Mouse (Mus musculus) midbrain, postnatal 0 days (tissue): ENCODE measurements at regions not wholly inside any gene's neighbourhood (a gene's known extent, or its start where the extent isn't known, plus 50 kb on each side); places are given as distances from the start of the nearest gene placed in this dataset.
A peak's percentile ranks its signal among the peaks of the same experiment; 100 is the strongest.

Experiments used
- ATAC-seq: fragments of 200-750 bp; cut with Nextera tagmentation; 2 replicates; pipeline ENCODE4 v1.8.0; 2017; ENCODE audit warnings: moderate number of reproducible peaks, mild to moderate bottlenecking, moderate TSS enrichment, moderate library complexity; ENCODE audit not compliant: low FRiP score
- DNase-seq: peaks from one replicate; pipeline ENCODE4 v3.0.0-alpha.2; 2015; ENCODE audit warnings: low spot score
- H3K27ac ChIP-seq: fragments of 300-500 bp; sonication (generic); 2 replicates; pipeline ENCODE4 v1.5.1; 2014; ENCODE audit warnings: low read depth, mild to moderate bottlenecking, low read length, mixed read lengths
- H3K27me3 ChIP-seq: fragments of 300-500 bp; sonication (generic); 2 replicates; pipeline ENCODE4 v1.6.1; 2014; ENCODE audit warnings: low read length, control low read depth, mixed read lengths; ENCODE audit not compliant: insufficient read depth
- H3K36me3 ChIP-seq: fragments of 300-500 bp; sonication (generic); 2 replicates; pipeline ENCODE4 v1.6.1; 2014; ENCODE audit warnings: low read length, control low read depth, mixed read lengths; ENCODE audit not compliant: insufficient read depth
- H3K4me1 ChIP-seq: fragments of 300-500 bp; sonication (generic); 2 replicates; pipeline ENCODE4 v1.6.1; 2014; ENCODE audit warnings: mild to moderate bottlenecking, control low read depth, antibody characterized with exemption, low read length, mixed read lengths; ENCODE audit not compliant: insufficient read depth
- H3K4me2 ChIP-seq: fragments of 300-500 bp; sonication (generic); 2 replicates; pipeline ENCODE4 v1.6.1; 2014; ENCODE audit warnings: low read depth, mild to moderate bottlenecking, low read length, mixed read lengths; ENCODE audit not compliant: poor library complexity, severe bottlenecking
- H3K4me3 ChIP-seq: fragments of 300-500 bp; sonication (generic); 2 replicates; pipeline ENCODE4 v1.5.1; 2014; ENCODE audit warnings: low read depth, mild to moderate bottlenecking, low read length, moderate library complexity
- H3K9ac ChIP-seq: fragments of 300-500 bp; sonication (generic); replicated peaks from 2 replicates; pipeline ENCODE4 v1.6.1; 2014; ENCODE audit warnings: mild to moderate bottlenecking, low read length, moderate library complexity, mixed read lengths; ENCODE audit not compliant: poor library complexity, severe bottlenecking
- H3K9me3 ChIP-seq: fragments of 300-500 bp; sonication (generic); 2 replicates; pipeline ENCODE4 v1.6.1; 2016; ENCODE audit warnings: low read length, control low read depth
- CTCF ChIP-seq: IDR thresholded peaks from 2 replicates; pipeline ENCODE4 v1.5.1; 2016; ENCODE audit warnings: antibody characterized with exemption, mild to moderate bottlenecking
- WGBS: fragments of 180-500 bp; shearing (Covaris S2); extraction: QIAGEN DNeasy Blood & Tissue Kit; methylation state at CpG from one replicate; pipeline ENCODE4 v1.1.7; 2014; 5-methylcytosine and 5-hydroxymethylcytosine counted together

- no peak overlapping the region for H3K4me3 ChIP-seq
- DNase-seq = no peak
- H3K9ac ChIP-seq = no peak overlapping the region
- no peak overlapping the region for H3K27ac ChIP-seq
- WGBS = 13% methylated on average over 4 of the region's 4 CpGs
- 0 out of 2 replicates have a peak, but pooled peaks cover 4% of the 10 kb centered on the region for H3K4me1 ChIP-seq
- TF ChIP-seq CTCF = no peak
- no peaks in the 10 kb centered on the region for H3K27me3 ChIP-seq
- ATAC-seq = no peak
- no peaks in the 10 kb centered on the region for H3K36me3 ChIP-seq
- H3K9me3 ChIP-seq = no peaks in the 10 kb centered on the region
- H3K4me2 ChIP-seq = no peak overlapping the region
Observed at GRCm38 (mm10) chr19:21166939-21167338, 105.1 kb upstream of the Zfand5 start.

GRCm38 (mm10) chr19:21166465-21166860 lies 105.6 kb upstream of the Zfand5 start:
- H3K9me3 ChIP-seq = no peaks in the 10 kb centered on the region
- H3K4me3 ChIP-seq = no peak overlapping the region
- no peaks in the 10 kb centered on the region for H3K36me3 ChIP-seq
- H3K4me1 ChIP-seq = 0 out of 2 replicates have a peak, but pooled peaks cover 4% of the 10 kb centered on the region
- ATAC-seq (no peak), DNase-seq (no peak)
- 21% methylated on average over 5 of the region's 5 CpGs for WGBS
- no peak overlapping the region for H3K9ac ChIP-seq
- no peaks in the 10 kb centered on the region for H3K27me3 ChIP-seq
- no peak overlapping the region for H3K4me2 ChIP-seq
- no peak overlapping the region for H3K27ac ChIP-seq
- TF ChIP-seq CTCF = no peak

DNA sequence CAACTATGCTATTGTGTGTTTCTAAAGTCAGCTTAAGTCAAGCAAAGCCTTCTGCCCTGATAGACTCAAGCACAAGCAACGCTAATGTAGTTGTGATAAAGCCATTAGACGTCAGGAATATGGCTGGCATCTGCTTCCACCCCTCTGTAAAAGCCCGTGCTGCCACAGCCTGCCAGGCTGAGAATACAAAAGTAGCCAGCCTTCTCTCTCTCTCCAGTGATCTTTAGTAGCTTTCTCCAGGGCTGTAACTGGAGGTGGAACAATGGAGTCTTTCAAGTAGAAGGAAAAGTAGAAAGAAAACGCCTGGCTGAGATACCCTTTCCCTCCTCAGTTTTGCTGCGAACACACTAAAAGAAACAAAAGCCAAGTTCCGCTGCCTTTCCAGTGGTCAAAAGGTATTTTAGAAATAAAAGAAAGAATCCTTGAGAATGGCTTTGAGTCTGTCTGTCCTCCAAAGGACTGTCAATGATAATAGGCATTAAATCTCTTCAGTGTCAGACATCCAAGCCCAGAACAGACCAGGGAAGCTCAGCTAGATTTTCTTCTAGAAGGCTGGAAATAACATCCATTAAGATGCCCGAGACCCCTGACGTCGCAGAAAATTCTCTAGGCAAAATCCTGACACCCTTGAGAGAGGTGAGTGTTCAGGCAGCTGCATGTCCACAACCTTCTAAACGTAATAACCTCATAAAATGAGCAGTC lies 106.2 kb upstream of the Zfand5 start:
- Histone ChIP-seq H3K9ac (0 out of 2 replicates have a peak overlapping the region, but pooled peaks have one; percentile 15), H3K4me3 (no peak overlapping the region), H3K4me2 (0 out of 2 replicates have a peak overlapping the region, but pooled peaks have one; percentile 21), H3K27ac (no peak overlapping the region), H3K9me3 (no peaks in the 10 kb centered on the region), H3K27me3 (no peaks in the 10 kb centered on the region), H3K36me3 (no peaks in the 10 kb centered on the region), H3K4me1 (0 out of 2 replicates have a peak, but pooled peaks cover 4% of the 10 kb centered on the region)
- peak; percentile 47 for ATAC-seq
- no peak for TF ChIP-seq CTCF
- peak; percentile 69 for DNase-seq
- 15% methylated on average over 10 of the region's 10 CpGs for WGBS

- DNase-seq = no peak
- H3K9me3 ChIP-seq = no peaks in the 10 kb centered on the region
- H3K36me3 ChIP-seq = no peaks in the 10 kb centered on the region
- no peak overlapping the region for H3K4me3 ChIP-seq
- no peaks in the 10 kb centered on the region for H3K27me3 ChIP-seq
- H3K4me2 ChIP-seq = no peak overlapping the region
- TF ChIP-seq CTCF = no peak
- no peak overlapping the region for H3K27ac ChIP-seq
- H3K9ac ChIP-seq = no peak overlapping the region
- no peak for ATAC-seq
- 84% methylated on average over 2 of the region's 2 CpGs for WGBS
- 0 out of 2 replicates have a peak, but pooled peaks cover 4% of the 10 kb centered on the region for H3K4me1 ChIP-seq
Observed at GRCm38 (mm10) chr19:21163978-21164377, 108.1 kb upstream of the Zfand5 start.

DNA sequence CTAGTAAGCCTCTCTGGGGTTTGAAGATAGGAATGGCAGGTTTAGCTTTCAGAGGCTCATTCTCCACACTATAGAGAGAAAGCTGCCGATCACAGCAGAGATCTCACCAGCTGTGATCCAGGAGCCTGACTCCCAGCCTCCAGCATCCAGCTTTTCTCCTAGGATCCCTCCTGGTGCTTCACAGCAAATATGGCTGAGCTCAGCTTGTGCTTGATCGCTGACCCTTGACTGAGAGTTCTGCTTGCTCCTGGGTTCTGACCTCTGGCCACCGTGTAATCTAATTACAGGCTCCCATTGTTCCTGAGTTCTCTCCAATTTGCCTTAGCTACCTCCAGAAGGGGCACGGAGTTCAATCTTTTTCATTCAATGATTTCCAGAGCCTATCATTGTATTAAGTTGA lies 111.1 kb upstream of the Zfand5 start:
- DNase-seq (no peak), ATAC-seq (no peak)
- Histone ChIP-seq H3K4me3 (no peak overlapping the region), H3K27ac (no peak overlapping the region), H3K4me1 (no peaks in the 10 kb centered on the region), H3K4me2 (no peak overlapping the region), H3K9me3 (no peaks in the 10 kb centered on the region), H3K9ac (no peak overlapping the region), H3K27me3 (no peaks in the 10 kb centered on the region), H3K36me3 (no peaks in the 10 kb centered on the region)
- WGBS = 8% methylated on average over 4 of the region's 4 CpGs
- no peak for TF ChIP-seq CTCF
